Mouse (Mus musculus): ENCODE results near the gene Arid5b. TPM values are rescaled to one million over a fixed set of nuclear protein-coding genes. Genes with fewer than 3 reads are reported as not detected.

Arid5b gene
- polyA plus RNA-seq, 1 experiment, result 4.0 TPM

- WGBS, result 85% methylated on average over 6 of the region's 6 CpGs
- DNase-seq, result no peak
These were observed 40.0 kb upstream of the Arid5b start for GRCm38 (mm10) chr10:68318438-68318979.

DNA sequence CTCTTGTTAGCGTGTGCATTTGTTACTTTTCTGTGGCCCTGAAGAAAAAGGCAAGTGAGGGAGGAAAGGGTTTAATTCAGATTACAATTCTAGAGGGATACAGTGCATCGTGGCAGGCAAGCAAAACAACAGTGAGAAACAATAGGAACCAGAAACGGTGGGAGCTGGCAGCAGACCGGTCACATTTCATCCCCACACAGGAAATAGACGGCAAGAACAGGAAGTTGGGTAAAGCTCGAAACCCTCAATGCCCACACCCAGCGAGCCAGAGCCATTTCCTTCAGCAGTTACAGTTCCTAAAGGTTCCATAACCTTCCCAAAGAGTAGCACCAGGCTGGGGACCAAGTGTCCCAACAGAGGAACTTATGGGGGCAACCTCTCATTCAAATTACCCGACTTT lies 34.2 kb upstream of the Arid5b start:
- Histone ChIP-seq H3K4me3 (ENCODE audit: control insufficient read depth, insufficient read depth, low read length) (no peak overlapping the region), H3K36me3 (ENCODE audit: control insufficient read depth, insufficient read depth, low read length) (no peaks in the 10 kb centered on the region), H3K27ac (ENCODE audit: control insufficient read depth, insufficient read depth, low read length) (no peak overlapping the region), H3K27me3 (ENCODE audit: control insufficient read depth, insufficient read depth, low read length) (no peaks in the 10 kb centered on the region), H3K4me1 (replicated peaks; ENCODE audit: control insufficient read depth, insufficient read depth, low read length) (no peaks in the 10 kb centered on the region)
- TF ChIP-seq POLR2A (IDR thresholded peaks at IDR 0.05; ENCODE audit: control insufficient read depth, extremely low read depth, insufficient read depth, low read length, poor library complexity) (no peak), CTCF (IDR thresholded peaks at IDR 0.05; ENCODE audit: borderline replicate concordance, control insufficient read depth, extremely low read depth, insufficient read depth, low read length, poor library complexity) (no peak)
- no peak for DNase-seq
- 39% methylated on average over 8 of the region's 8 CpGs for WGBS

More at GRCm38 (mm10) chr10:68318438-68318979, 40.0 kb upstream of the Arid5b start:
- Histone ChIP-seq H3K4me3 (ENCODE audit: control insufficient read depth, insufficient read depth, low read length) (no peak overlapping the region), H3K27ac (ENCODE audit: control insufficient read depth, insufficient read depth, low read length) (no peak overlapping the region), H3K36me3 (ENCODE audit: control insufficient read depth, insufficient read depth, low read length) (no peaks in the 10 kb centered on the region), H3K4me1 (replicated peaks; ENCODE audit: control insufficient read depth, insufficient read depth, low read length) (no peaks in the 10 kb centered on the region), H3K27me3 (ENCODE audit: control insufficient read depth, insufficient read depth, low read length) (no peaks in the 10 kb centered on the region)
- TF ChIP-seq CTCF (IDR thresholded peaks at IDR 0.05; ENCODE audit: borderline replicate concordance, control insufficient read depth, extremely low read depth, insufficient read depth, low read length, poor library complexity) (no peak), POLR2A (IDR thresholded peaks at IDR 0.05; ENCODE audit: control insufficient read depth, extremely low read depth, insufficient read depth, low read length, poor library complexity) (no peak)

DNA sequence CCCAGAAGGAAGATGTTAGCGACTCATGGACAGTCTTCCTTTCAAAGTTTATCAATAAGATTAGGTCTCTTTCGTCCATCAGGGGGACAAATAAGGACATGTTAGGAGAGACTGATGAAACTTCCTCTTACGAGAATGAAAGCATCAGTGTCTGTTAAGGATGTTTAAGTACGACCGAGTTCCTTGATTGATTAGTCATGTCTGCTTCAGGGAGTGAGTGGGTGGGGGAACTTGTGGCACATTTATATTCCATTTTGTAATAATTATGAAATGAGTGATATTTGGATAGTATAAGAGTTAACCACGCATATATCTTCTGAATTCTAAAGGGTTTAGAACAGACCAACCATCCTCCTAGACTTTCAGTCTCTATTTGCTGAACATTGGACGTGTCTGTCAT lies 22.5 kb upstream of the Arid5b start:
- no peak overlapping the region for H3K27ac ChIP-seq (ENCODE audit: control insufficient read depth, insufficient read depth, low read length)
- WGBS, result 86% methylated on average over 7 of the region's 7 CpGs
- no peak for DNase-seq

DNA sequence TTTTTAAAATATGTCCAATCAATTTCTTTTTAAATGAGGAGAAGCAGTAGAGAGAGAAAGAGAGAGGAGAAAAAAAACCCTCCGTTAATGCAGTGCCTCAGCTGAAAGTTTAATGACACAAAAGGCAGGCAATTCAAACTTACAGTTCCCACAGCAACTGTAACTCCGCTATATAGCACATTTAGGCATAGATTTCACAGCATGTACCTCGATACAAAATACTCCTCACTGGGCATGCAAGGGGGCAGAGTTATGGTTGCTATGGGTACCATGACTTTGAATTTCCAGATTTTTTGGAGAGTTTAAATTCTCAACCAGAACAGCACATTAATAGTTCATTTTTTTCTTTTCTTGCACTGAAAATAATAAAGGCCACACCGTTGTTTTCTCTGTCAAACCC lies 10.9 kb upstream of the Arid5b start:
- no peak for TF ChIP-seq POLR2A (IDR thresholded peaks at IDR 0.05; ENCODE audit: control insufficient read depth, extremely low read depth, insufficient read depth, low read length, poor library complexity)
- TF ChIP-seq CTCF (IDR thresholded peaks at IDR 0.05; ENCODE audit: borderline replicate concordance, control insufficient read depth, extremely low read depth, insufficient read depth, low read length, poor library complexity), result no peak
- Histone ChIP-seq H3K36me3 (ENCODE audit: control insufficient read depth, insufficient read depth, low read length) (no peaks in the 10 kb centered on the region), H3K4me1 (replicated peaks; ENCODE audit: control insufficient read depth, insufficient read depth, low read length) (no peaks in the 10 kb centered on the region), H3K4me3 (ENCODE audit: control insufficient read depth, insufficient read depth, low read length) (no peak overlapping the region), H3K27me3 (ENCODE audit: control insufficient read depth, insufficient read depth, low read length) (no peaks in the 10 kb centered on the region), H3K27ac (ENCODE audit: control insufficient read depth, insufficient read depth, low read length) (no peak overlapping the region)
- WGBS, result 91% methylated on average over 4 of the region's 4 CpGs
- no peak for DNase-seq

More for the DNA sequence above, 22.5 kb upstream of the Arid5b start:
- H3K4me1 ChIP-seq (replicated peaks; ENCODE audit: control insufficient read depth, insufficient read depth, low read length), result no peaks in the 10 kb centered on the region
- no peak overlapping the region for H3K4me3 ChIP-seq (ENCODE audit: control insufficient read depth, insufficient read depth, low read length)
- no peaks in the 10 kb centered on the region for H3K36me3 ChIP-seq (ENCODE audit: control insufficient read depth, insufficient read depth, low read length)
- no peaks in the 10 kb centered on the region for H3K27me3 ChIP-seq (ENCODE audit: control insufficient read depth, insufficient read depth, low read length)
- no peak for TF ChIP-seq POLR2A (IDR thresholded peaks at IDR 0.05; ENCODE audit: control insufficient read depth, extremely low read depth, insufficient read depth, low read length, poor library complexity)
- TF ChIP-seq CTCF (IDR thresholded peaks at IDR 0.05; ENCODE audit: borderline replicate concordance, control insufficient read depth, extremely low read depth, insufficient read depth, low read length, poor library complexity), result no peak

DNA sequence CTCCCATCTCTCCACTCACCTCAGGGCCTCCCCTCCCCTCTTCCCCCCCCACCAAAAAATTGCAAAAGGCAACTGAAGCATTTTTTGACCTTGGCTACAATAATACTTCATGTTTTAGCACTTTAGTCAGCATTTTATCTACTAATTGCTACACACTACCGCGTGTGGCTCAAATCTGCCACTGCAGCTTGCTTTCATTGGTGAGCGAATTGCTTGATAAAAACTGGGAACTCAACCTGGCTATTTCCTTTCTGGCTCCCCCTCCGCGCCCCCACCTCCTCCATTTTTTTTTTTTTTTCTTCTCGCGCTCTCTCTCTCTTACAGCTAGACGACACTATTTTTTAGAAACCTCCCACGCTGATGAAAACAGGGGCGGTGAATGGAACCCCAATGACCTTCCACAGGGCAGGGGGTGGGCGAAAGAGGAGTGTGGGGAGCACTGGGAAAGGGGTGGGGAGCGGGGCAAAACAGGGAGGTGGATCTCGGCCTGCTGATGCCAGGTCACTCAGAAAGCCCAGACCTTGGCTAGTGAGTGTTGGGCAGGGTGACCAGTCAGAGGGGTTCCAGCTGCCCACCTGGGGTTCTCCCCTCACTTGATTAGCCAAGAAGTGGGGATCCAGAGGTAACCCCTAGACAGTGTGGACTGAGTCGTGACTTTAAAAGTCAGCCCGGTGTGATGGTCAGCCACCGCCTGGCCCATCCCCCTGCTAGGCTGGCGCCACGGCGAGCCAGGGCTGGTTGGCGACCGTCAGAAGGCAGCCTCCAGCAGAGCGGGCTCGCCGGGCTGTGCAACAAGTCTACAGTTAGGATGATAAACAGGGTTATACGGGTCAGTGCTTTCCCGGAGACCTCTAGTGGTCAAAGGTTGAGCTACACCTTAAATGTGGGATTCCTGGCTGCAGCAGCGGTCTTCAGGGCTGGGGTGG lies 4.2 kb upstream of the Arid5b start:
- Histone ChIP-seq H3K27ac (ENCODE audit: control insufficient read depth, insufficient read depth, low read length) (no peak overlapping the region), H3K4me1 (replicated peaks; ENCODE audit: control insufficient read depth, insufficient read depth, low read length) (peaks cover 9% of the 10 kb centered on the region), H3K4me3 (ENCODE audit: control insufficient read depth, insufficient read depth, low read length) (peak overlapping the region; percentile 52), H3K36me3 (ENCODE audit: control insufficient read depth, insufficient read depth, low read length) (no peaks in the 10 kb centered on the region), H3K27me3 (ENCODE audit: control insufficient read depth, insufficient read depth, low read length) (no peaks in the 10 kb centered on the region)
- 1% methylated on average over 27 of the region's 27 CpGs for WGBS
- peak; percentile 83 for DNase-seq
- no peak for TF ChIP-seq POLR2A (IDR thresholded peaks at IDR 0.05; ENCODE audit: control insufficient read depth, extremely low read depth, insufficient read depth, low read length, poor library complexity)
- TF ChIP-seq CTCF (IDR thresholded peaks at IDR 0.05; ENCODE audit: borderline replicate concordance, control insufficient read depth, extremely low read depth, insufficient read depth, low read length, poor library complexity), result peak; percentile 72; the same call in 1 of the 2 replicates

- TF ChIP-seq POLR2A (IDR thresholded peaks at IDR 0.05; ENCODE audit: control insufficient read depth, extremely low read depth, insufficient read depth, low read length, poor library complexity) (no peak), CTCF (IDR thresholded peaks at IDR 0.05; ENCODE audit: borderline replicate concordance, control insufficient read depth, extremely low read depth, insufficient read depth, low read length, poor library complexity) (no peak)
- H3K36me3 ChIP-seq (ENCODE audit: control insufficient read depth, insufficient read depth, low read length), result no peaks in the 10 kb centered on the region
- no peak for DNase-seq
- H3K4me3 ChIP-seq (ENCODE audit: control insufficient read depth, insufficient read depth, low read length), result no peak overlapping the region
- 92% methylated on average over 3 of the region's 3 CpGs for WGBS
- no peaks in the 10 kb centered on the region for H3K27me3 ChIP-seq (ENCODE audit: control insufficient read depth, insufficient read depth, low read length)
- H3K27ac ChIP-seq (ENCODE audit: control insufficient read depth, insufficient read depth, low read length), result no peak overlapping the region
- H3K4me1 ChIP-seq (replicated peaks; ENCODE audit: control insufficient read depth, insufficient read depth, low read length), result peaks cover 9% of the 10 kb centered on the region
These were observed 3.2 kb upstream of the Arid5b start for GRCm38 (mm10) chr10:68281775-68282106.
